Mouse (Mus musculus) heart, postnatal 0 days (tissue): ENCODE measurements at regions not wholly inside any gene's neighbourhood (a gene's known extent, or its start where the extent isn't known, plus 50 kb on each side); places are given as distances from the start of the nearest gene placed in this dataset.

Experiments used
- CTCF ChIP-seq: IDR thresholded peaks from 2 replicates; pipeline ENCODE4 v1.5.1; 2016; ENCODE audit warnings: antibody characterized with exemption, control low read depth, low read depth
- EP300 ChIP-seq: IDR thresholded peaks from 2 replicates; pipeline ENCODE4 v1.6.1; 2016; ENCODE audit warnings: antibody characterized with exemption, low read depth

DNA sequence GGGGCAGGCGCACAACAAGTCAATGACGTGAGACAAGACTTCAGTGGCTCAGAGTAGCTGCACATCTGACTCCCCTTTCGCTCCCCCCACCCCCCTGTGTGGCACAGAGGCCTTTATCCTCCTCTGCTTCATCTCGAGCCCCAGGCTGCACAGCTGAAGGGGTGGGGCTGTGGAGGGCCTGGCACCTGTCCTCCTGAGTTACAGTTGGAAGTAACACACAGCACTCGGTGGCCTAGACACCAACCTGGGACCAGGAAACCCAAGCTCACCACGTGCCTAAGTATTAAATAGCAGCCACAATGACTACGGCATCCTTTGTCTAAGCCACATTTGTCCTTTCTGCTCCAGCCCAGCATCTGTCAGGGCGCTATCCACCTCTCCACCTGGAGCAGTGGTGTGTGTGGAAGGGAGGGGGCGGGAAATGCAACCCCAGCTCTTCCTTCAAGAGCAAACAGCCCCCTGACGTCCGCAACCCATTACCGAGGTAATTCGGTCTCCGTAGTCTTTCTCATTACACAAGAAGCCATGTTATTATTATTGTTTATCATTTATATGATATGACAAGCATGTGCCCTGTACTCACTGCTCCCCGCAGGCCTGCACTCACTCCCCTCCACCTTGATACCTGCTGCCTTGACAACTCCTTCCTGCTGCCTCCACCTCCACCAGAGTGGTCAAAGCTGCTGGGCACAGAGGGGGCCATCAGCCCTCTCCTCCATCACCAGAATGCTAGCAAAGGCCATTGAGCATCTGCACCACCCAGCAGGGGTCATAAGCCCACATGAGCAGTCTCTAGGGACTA lies 73.7 kb upstream of the Igsf21 start:
- TF ChIP-seq CTCF (no peak), EP300 (no peak)
